Mouse (Mus musculus): Measurements from ENCODE around the gene Upp2. TPM values are rescaled to one million over a fixed set of nuclear protein-coding genes. Genes with fewer than 3 reads are reported as not detected.

Gene Upp2
- polyA plus RNA-seq, 1 experiment = 7.6 TPM

GRCm38 (mm10) chr2:58742026-58742425 is 174.9 kb downstream of the Upp2 start:
- H3K27ac ChIP-seq (ENCODE audit: insufficient read depth, low read depth, low read length) = no peak overlapping the region
- no peaks in the 10 kb centered on the region for H3K27me3 ChIP-seq (ENCODE audit: control insufficient read depth, insufficient read depth, low read length)
- no peak overlapping the region for H3K4me3 ChIP-seq (ENCODE audit: low read depth, low read length)
- TF ChIP-seq CTCF (IDR thresholded peaks at IDR 0.05; ENCODE audit: extremely low read depth, insufficient read length, insufficient replicate concordance, low read depth, low read length) = no peak
- no peak for TF ChIP-seq POLR2A (IDR thresholded peaks at IDR 0.05; ENCODE audit: low read depth, low read length)
- no peaks in the 10 kb centered on the region for H3K4me1 ChIP-seq (ENCODE audit: control insufficient read depth, insufficient read depth, insufficient read length, low read length)
- H3K36me3 ChIP-seq (ENCODE audit: control insufficient read depth, insufficient read depth, low read length) = no peaks in the 10 kb centered on the region
- WGBS = 82% methylated on average over 4 of the region's 4 CpGs

GRCm38 (mm10) chr2:58743446-58743845 is 176.3 kb downstream of the Upp2 start:
- Histone ChIP-seq H3K27ac (ENCODE audit: insufficient read depth, low read depth, low read length) (no peak overlapping the region), H3K27me3 (ENCODE audit: control insufficient read depth, insufficient read depth, low read length) (no peaks in the 10 kb centered on the region), H3K36me3 (ENCODE audit: control insufficient read depth, insufficient read depth, low read length) (no peaks in the 10 kb centered on the region), H3K4me1 (ENCODE audit: control insufficient read depth, insufficient read depth, insufficient read length, low read length) (no peaks in the 10 kb centered on the region), H3K4me3 (ENCODE audit: low read depth, low read length) (no peak overlapping the region)
- WGBS = 58% methylated on average over 3 of the region's 3 CpGs
- TF ChIP-seq POLR2A (IDR thresholded peaks at IDR 0.05; ENCODE audit: low read depth, low read length) (no peak), CTCF (IDR thresholded peaks at IDR 0.05; ENCODE audit: extremely low read depth, insufficient read length, insufficient replicate concordance, low read depth, low read length) (no peak)

GRCm38 (mm10) chr2:58747483-58748229 is 180.6 kb downstream of the Upp2 start:
- Histone ChIP-seq H3K4me1 (ENCODE audit: control insufficient read depth, insufficient read depth, insufficient read length, low read length) (no peaks in the 10 kb centered on the region), H3K36me3 (ENCODE audit: control insufficient read depth, insufficient read depth, low read length) (no peaks in the 10 kb centered on the region), H3K4me3 (ENCODE audit: low read depth, low read length) (no peak overlapping the region), H3K27ac (ENCODE audit: insufficient read depth, low read depth, low read length) (no peak overlapping the region), H3K27me3 (ENCODE audit: control insufficient read depth, insufficient read depth, low read length) (no peaks in the 10 kb centered on the region)
- 42% methylated on average over 11 of the region's 11 CpGs for WGBS
- TF ChIP-seq CTCF (IDR thresholded peaks at IDR 0.05; ENCODE audit: extremely low read depth, insufficient read length, insufficient replicate concordance, low read depth, low read length) = no peak
- no peak for TF ChIP-seq POLR2A (IDR thresholded peaks at IDR 0.05; ENCODE audit: low read depth, low read length)

GRCm38 (mm10) chr2:58748296-58748695 is 181.2 kb downstream of the Upp2 start:
- no peaks in the 10 kb centered on the region for H3K4me1 ChIP-seq (ENCODE audit: control insufficient read depth, insufficient read depth, insufficient read length, low read length)
- H3K27me3 ChIP-seq (ENCODE audit: control insufficient read depth, insufficient read depth, low read length) = no peaks in the 10 kb centered on the region
- no peaks in the 10 kb centered on the region for H3K36me3 ChIP-seq (ENCODE audit: control insufficient read depth, insufficient read depth, low read length)
- H3K4me3 ChIP-seq (ENCODE audit: low read depth, low read length) = no peak overlapping the region
- no peak for TF ChIP-seq POLR2A (IDR thresholded peaks at IDR 0.05; ENCODE audit: low read depth, low read length)
- TF ChIP-seq CTCF (IDR thresholded peaks at IDR 0.05; ENCODE audit: extremely low read depth, insufficient read length, insufficient replicate concordance, low read depth, low read length) = no peak
- H3K27ac ChIP-seq (ENCODE audit: insufficient read depth, low read depth, low read length) = no peak overlapping the region
- WGBS = 47% methylated on average over 5 of the region's 5 CpGs

GRCm38 (mm10) chr2:58752891-58753290 is 185.8 kb downstream of the Upp2 start:
- Histone ChIP-seq H3K27me3 (ENCODE audit: control insufficient read depth, insufficient read depth, low read length) (no peaks in the 10 kb centered on the region), H3K4me1 (ENCODE audit: control insufficient read depth, insufficient read depth, insufficient read length, low read length) (no peaks in the 10 kb centered on the region; the same call in 1 of the 2 replicates), H3K4me3 (ENCODE audit: low read depth, low read length) (no peak overlapping the region), H3K27ac (ENCODE audit: insufficient read depth, low read depth, low read length) (no peak overlapping the region), H3K36me3 (ENCODE audit: control insufficient read depth, insufficient read depth, low read length) (no peaks in the 10 kb centered on the region)
- TF ChIP-seq CTCF (IDR thresholded peaks at IDR 0.05; ENCODE audit: extremely low read depth, insufficient read length, insufficient replicate concordance, low read depth, low read length) (no peak), POLR2A (IDR thresholded peaks at IDR 0.05; ENCODE audit: low read depth, low read length) (no peak)
- WGBS = 51% methylated on average over 2 of the region's 2 CpGs

- WGBS = 26% methylated on average over 3 of the region's 3 CpGs
Measured at GRCm38 (mm10) chr2:58754736-58755135, 187.6 kb downstream of the Upp2 start.

GRCm38 (mm10) chr2:58758081-58758480 is 191.0 kb downstream of the Upp2 start:
- 55% methylated on average over 2 of the region's 2 CpGs for WGBS
- no peaks in the 10 kb centered on the region for H3K36me3 ChIP-seq (ENCODE audit: control insufficient read depth, insufficient read depth, low read length)
- H3K27me3 ChIP-seq (ENCODE audit: control insufficient read depth, insufficient read depth, low read length) = no peaks in the 10 kb centered on the region
- TF ChIP-seq CTCF (IDR thresholded peaks at IDR 0.05; ENCODE audit: extremely low read depth, insufficient read length, insufficient replicate concordance, low read depth, low read length) (no peak), POLR2A (IDR thresholded peaks at IDR 0.05; ENCODE audit: low read depth, low read length) (no peak)
- H3K4me3 ChIP-seq (ENCODE audit: low read depth, low read length) = no peak overlapping the region
- H3K4me1 ChIP-seq (ENCODE audit: control insufficient read depth, insufficient read depth, insufficient read length, low read length) = no peaks in the 10 kb centered on the region; the same call in 1 of the 2 replicates
- H3K27ac ChIP-seq (ENCODE audit: insufficient read depth, low read depth, low read length) = no peak overlapping the region

More at GRCm38 (mm10) chr2:58754736-58755135, 187.6 kb downstream of the Upp2 start:
- no peak overlapping the region for H3K27ac ChIP-seq (ENCODE audit: insufficient read depth, low read depth, low read length)
- no peaks in the 10 kb centered on the region for H3K36me3 ChIP-seq (ENCODE audit: control insufficient read depth, insufficient read depth, low read length)
- H3K4me3 ChIP-seq (ENCODE audit: low read depth, low read length) = no peak overlapping the region
- TF ChIP-seq POLR2A (IDR thresholded peaks at IDR 0.05; ENCODE audit: low read depth, low read length) (no peak), CTCF (IDR thresholded peaks at IDR 0.05; ENCODE audit: extremely low read depth, insufficient read length, insufficient replicate concordance, low read depth, low read length) (no peak)
- no peaks in the 10 kb centered on the region; the same call in 1 of the 2 replicates for H3K4me1 ChIP-seq (ENCODE audit: control insufficient read depth, insufficient read depth, insufficient read length, low read length)
- H3K27me3 ChIP-seq (ENCODE audit: control insufficient read depth, insufficient read depth, low read length) = no peaks in the 10 kb centered on the region

Data from small intestine, adult 2 months (tissue).